Mouse (Mus musculus): ENCODE data around the gene Vat1. TPM values are rescaled to one million over a fixed set of nuclear protein-coding genes. Genes with fewer than 3 reads are reported as not detected.
A peak's percentile ranks its signal among the peaks of the same experiment; 100 is the strongest.

Gene Vat1
- polyA plus RNA-seq, 1 experiment from 2014 or later: 34.2 TPM

- Histone ChIP-seq H3K9ac (peak overlapping the region; percentile 76), H3K4me2 (peak overlapping the region; percentile 77), H3K27ac (peak overlapping the region; percentile 75), H3K36me3 (peaks cover 21% of the 10 kb centered on the region), H3K9me3 (no peaks in the 10 kb centered on the region), H3K27me3 (peaks cover 2% of the 10 kb centered on the region; the same call in 1 of the 2 replicates), H3K4me3 (peak overlapping the region; percentile 66), H3K4me1 (peaks cover 44% of the 10 kb centered on the region)
- under 1% methylated on average over 51 of the region's 51 CpGs for WGBS
- ATAC-seq (ENCODE audit: insufficient number of reproducible peaks, insufficient read depth, low FRiP score, low TSS enrichment, low read depth): peak; percentile 41; the same call in 1 of the 2 replicates
These were observed 745 bp downstream of the Vat1 start for GRCm38 (mm10) chr11:101465101-101465868.

DNA sequence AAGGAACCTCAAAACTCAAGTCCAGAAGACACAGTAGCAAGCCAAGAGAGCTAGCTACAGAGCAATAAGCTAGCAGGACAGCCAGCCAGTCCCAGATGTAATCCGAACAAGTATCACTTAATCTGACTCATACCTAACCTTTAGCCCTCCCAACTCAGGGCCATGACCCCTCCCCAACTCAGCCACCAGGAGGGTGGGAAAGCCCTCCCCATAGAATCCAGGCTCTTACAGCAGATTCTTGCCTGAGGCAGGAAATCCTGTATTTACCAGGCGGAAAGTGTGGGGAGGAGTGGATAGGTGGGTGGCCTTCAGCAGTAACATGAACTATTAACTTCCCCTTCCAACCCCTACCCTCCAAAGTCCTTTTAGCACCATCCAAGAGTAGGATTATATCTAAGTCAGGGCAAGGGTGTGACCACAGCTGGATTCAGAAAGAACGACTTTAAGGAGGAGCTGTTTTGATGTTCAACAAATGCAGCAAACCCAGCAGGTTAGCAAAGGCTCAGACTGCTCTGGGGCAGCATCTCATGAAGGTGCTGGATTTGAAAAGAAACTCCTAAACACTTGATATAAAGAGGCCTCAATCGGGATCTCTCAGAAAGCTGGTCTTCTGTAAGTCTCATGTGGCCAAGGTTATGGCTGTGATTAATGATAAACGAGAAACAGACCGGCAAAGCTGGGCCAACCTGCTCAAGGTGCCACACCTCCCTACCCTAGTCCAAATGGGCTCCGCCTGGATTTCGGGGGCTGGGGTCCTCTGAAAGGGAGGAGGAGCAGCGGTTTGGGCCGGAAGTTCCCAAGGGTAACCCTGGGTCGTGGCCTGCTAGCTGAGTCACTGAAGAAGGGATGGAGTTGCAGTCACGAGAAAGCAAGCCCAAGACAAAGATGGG lies 1.6 kb downstream of the Vat1 start, which contains the start of gene Rnd2:
Gene Rnd2, plus strand, starts transcription at position 789 of the 890 bp plus-strand sequence.
- peak within 1 kb of the TSS; percentile 77 for H3K4me2 ChIP-seq
- H3K9me3 ChIP-seq: no peaks in the 10 kb centered on the region
- ATAC-seq (ENCODE audit: insufficient number of reproducible peaks, insufficient read depth, low FRiP score, low TSS enrichment, low read depth): peak; percentile 10; the same call in 1 of the 2 replicates
- peak within 1 kb of the TSS; percentile 75 for H3K27ac ChIP-seq
- peak within 1 kb of the TSS; percentile 76 for H3K9ac ChIP-seq
- peaks cover 44% of the 10 kb centered on the region for H3K4me1 ChIP-seq
- peaks cover 30% of the 10 kb centered on the region for H3K36me3 ChIP-seq
- peaks cover 2% of the 10 kb centered on the region; the same call in 1 of the 2 replicates for H3K27me3 ChIP-seq
- WGBS: 6% methylated on average over 12 of the region's 12 CpGs
- H3K4me3 ChIP-seq: peak within 1 kb of the TSS; percentile 66

- H3K4me1 ChIP-seq: peaks cover 37% of the 10 kb centered on the region
- WGBS: 31% methylated on average over 13 of the region's 13 CpGs
- H3K9ac ChIP-seq: no peak overlapping the region
- H3K9me3 ChIP-seq: no peaks in the 10 kb centered on the region
- H3K4me3 ChIP-seq: no peak overlapping the region
- ATAC-seq (ENCODE audit: insufficient number of reproducible peaks, insufficient read depth, low FRiP score, low TSS enrichment, low read depth): no peak
- H3K27ac ChIP-seq: no peak overlapping the region
- no peak overlapping the region; the same call in 1 of the 2 replicates for H3K4me2 ChIP-seq
- H3K36me3 ChIP-seq: peaks cover 46% of the 10 kb centered on the region
- peaks cover 2% of the 10 kb centered on the region; the same call in 1 of the 2 replicates for H3K27me3 ChIP-seq
These were observed 3.2 kb downstream of the Vat1 start for GRCm38 (mm10) chr11:101462583-101463440.

DNA sequence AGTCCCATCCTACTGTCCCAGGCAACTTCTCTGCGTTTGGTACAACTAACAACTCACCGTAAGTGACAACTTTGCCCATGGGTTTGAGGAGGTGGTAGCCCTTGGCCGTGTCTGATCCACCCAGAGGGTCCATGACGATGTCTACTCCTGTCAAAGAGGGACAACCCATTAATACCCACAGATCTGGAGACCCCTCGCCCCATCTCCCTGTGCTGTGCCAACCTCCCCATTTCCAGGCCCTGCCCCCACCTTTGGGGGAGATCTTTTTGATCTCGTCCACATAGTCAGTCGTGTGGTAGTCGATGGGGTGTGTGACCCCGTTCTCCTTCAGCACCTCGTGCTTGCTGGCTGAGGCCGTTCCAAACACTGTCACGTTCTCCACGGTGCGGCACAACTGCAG lies 3.9 kb downstream of the Vat1 start:
- Histone ChIP-seq H3K4me3 (no peak overlapping the region), H3K4me2 (no peak overlapping the region), H3K27ac (no peak overlapping the region), H3K9me3 (no peaks in the 10 kb centered on the region), H3K36me3 (peaks cover 53% of the 10 kb centered on the region), H3K27me3 (peaks cover 2% of the 10 kb centered on the region; the same call in 1 of the 2 replicates), H3K9ac (0 out of 2 replicates have a peak overlapping the region, but pooled peaks have one; percentile 2), H3K4me1 (peaks cover 30% of the 10 kb centered on the region)
- WGBS: 84% methylated on average over 14 of the region's 14 CpGs
- ATAC-seq (ENCODE audit: insufficient number of reproducible peaks, insufficient read depth, low FRiP score, low TSS enrichment, low read depth): no peak

- H3K27ac ChIP-seq: no peak overlapping the region
- no peak overlapping the region for H3K4me2 ChIP-seq
- no peak overlapping the region for H3K9ac ChIP-seq
- H3K36me3 ChIP-seq: peaks cover 59% of the 10 kb centered on the region
- ATAC-seq (ENCODE audit: insufficient number of reproducible peaks, insufficient read depth, low FRiP score, low TSS enrichment, low read depth): no peak
- WGBS: 86% methylated on average over 15 of the region's 15 CpGs
- no peaks in the 10 kb centered on the region for H3K27me3 ChIP-seq
- H3K9me3 ChIP-seq: no peaks in the 10 kb centered on the region
- no peak overlapping the region for H3K4me3 ChIP-seq
- peaks cover 28% of the 10 kb centered on the region for H3K4me1 ChIP-seq
These were observed 5.7 kb downstream of the Vat1 start for GRCm38 (mm10) chr11:101460321-101460720.

DNA sequence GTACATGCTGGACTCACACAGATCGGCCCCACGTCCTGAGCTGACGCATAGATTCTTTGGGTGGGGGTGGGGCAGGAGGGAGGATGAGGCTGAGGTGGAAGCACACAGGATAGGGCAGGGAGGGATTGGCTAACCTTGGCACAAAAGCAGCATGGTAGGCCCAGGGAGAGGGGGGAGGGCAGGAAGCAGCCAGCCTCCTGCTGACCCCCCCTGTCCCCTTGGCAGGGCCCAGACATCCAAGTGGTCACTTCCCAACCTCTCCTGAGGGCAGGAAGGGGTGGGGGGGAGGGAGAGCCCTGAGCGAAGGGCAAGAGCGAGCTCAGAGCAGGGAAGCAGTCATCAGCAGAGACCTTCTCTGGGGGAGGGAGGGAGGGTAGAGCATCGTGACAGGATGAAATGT lies 6.3 kb downstream of the Vat1 start:
- ATAC-seq (ENCODE audit: insufficient number of reproducible peaks, insufficient read depth, low FRiP score, low TSS enrichment, low read depth): no peak
- Histone ChIP-seq H3K9ac (no peak overlapping the region), H3K27ac (no peak overlapping the region), H3K9me3 (no peaks in the 10 kb centered on the region), H3K4me3 (no peak overlapping the region), H3K4me1 (peaks cover 27% of the 10 kb centered on the region), H3K36me3 (peaks cover 59% of the 10 kb centered on the region), H3K27me3 (no peaks in the 10 kb centered on the region), H3K4me2 (no peak overlapping the region)
- 27% methylated on average over 6 of the region's 6 CpGs for WGBS

GRCm38 (mm10) chr11:101458217-101458616 lies 7.8 kb downstream of the Vat1 start:
- Histone ChIP-seq H3K9me3 (no peaks in the 10 kb centered on the region), H3K27ac (no peak overlapping the region), H3K4me1 (peaks cover 20% of the 10 kb centered on the region), H3K27me3 (no peaks in the 10 kb centered on the region), H3K36me3 (peaks cover 59% of the 10 kb centered on the region), H3K4me3 (no peak overlapping the region), H3K9ac (no peak overlapping the region), H3K4me2 (no peak overlapping the region)
- 84% methylated on average over 12 of the region's 12 CpGs for WGBS
- no peak for ATAC-seq (ENCODE audit: insufficient number of reproducible peaks, insufficient read depth, low FRiP score, low TSS enrichment, low read depth)

DNA sequence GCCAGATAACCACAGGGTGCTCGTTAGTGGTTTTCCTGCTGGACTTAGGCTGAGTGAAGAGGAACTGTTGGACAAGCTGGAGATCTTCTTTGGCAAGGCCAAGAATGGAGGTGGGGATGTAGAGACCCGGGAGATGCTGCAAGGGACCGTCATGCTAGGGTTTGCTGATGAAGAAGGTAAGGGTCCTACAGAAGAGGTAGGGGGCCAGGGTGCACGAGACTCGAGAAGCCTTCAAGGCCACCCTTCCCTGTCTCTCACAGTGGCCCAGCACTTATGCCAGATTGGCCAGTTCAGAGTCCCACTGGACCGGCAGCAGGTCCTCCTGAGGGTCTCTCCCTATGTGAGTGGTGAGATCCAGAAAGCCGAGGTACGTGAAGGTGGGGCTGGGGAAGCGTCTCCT lies 8.4 kb downstream of the Vat1 start:
- H3K27me3 ChIP-seq: no peaks in the 10 kb centered on the region
- WGBS: 88% methylated on average over 9 of the region's 9 CpGs
- H3K9me3 ChIP-seq: no peaks in the 10 kb centered on the region
- peaks cover 14% of the 10 kb centered on the region for H3K4me1 ChIP-seq
- no peak overlapping the region for H3K4me2 ChIP-seq
- H3K36me3 ChIP-seq: peaks cover 59% of the 10 kb centered on the region
- H3K9ac ChIP-seq: no peak overlapping the region
- H3K27ac ChIP-seq: no peak overlapping the region
- no peak overlapping the region for H3K4me3 ChIP-seq
- ATAC-seq (ENCODE audit: insufficient number of reproducible peaks, insufficient read depth, low FRiP score, low TSS enrichment, low read depth): no peak

DNA sequence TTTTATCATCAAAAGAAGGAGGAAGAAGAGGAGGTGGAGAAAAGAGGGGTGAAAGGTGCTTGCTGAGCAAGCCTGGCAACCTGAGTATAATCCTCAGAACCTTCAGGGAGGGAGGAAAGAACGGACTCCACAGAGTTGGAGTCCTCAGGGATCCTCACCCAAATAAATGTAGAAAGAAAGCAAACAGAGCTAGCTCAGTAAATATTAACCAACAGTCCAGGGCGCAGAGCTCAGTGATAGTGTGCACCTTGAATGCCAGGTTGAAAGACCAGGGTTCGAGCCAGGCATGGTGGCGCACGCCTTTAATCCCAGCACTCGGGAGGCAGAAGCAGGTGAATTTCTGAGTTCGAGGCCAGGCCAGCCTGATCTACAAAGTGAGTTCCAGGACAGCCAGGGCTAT lies 10.4 kb downstream of the Vat1 start:
- WGBS: 89% methylated on average over 7 of the region's 7 CpGs
- no peak for ATAC-seq (ENCODE audit: insufficient number of reproducible peaks, insufficient read depth, low FRiP score, low TSS enrichment, low read depth)
- Histone ChIP-seq H3K27ac (no peak overlapping the region), H3K4me1 (peaks cover 9% of the 10 kb centered on the region), H3K4me3 (no peak overlapping the region), H3K9ac (no peak overlapping the region), H3K4me2 (no peak overlapping the region), H3K36me3 (peaks cover 41% of the 10 kb centered on the region), H3K9me3 (no peaks in the 10 kb centered on the region), H3K27me3 (no peaks in the 10 kb centered on the region)

DNA sequence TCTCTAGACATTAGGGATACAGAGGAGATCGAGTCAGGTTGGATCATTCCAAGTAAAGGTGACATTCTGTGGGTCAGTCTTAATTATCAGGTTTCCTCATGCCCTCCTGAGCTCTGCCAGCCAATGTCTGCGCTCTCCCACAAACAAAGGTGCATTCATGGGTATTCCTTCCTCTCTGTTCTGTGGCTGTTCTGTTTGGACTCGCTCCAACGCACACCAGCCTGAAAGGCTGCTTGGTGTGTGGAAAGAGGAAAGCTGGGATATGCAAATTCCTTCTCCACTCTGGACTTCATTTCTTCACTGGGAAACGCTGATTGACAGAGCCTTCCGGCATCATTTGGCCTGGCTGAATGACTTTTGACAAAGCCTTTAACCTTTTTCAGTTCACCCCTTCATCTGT lies 11.3 kb downstream of the Vat1 start:
- Histone ChIP-seq H3K9ac (no peak overlapping the region), H3K27me3 (no peaks in the 10 kb centered on the region), H3K4me3 (no peak overlapping the region), H3K4me2 (no peak overlapping the region), H3K36me3 (peaks cover 32% of the 10 kb centered on the region), H3K4me1 (peaks cover 9% of the 10 kb centered on the region), H3K27ac (0 out of 2 replicates have a peak overlapping the region, but pooled peaks have one; percentile 5), H3K9me3 (no peaks in the 10 kb centered on the region)
- ATAC-seq (ENCODE audit: insufficient number of reproducible peaks, insufficient read depth, low FRiP score, low TSS enrichment, low read depth): no peak
- 21% methylated on average over 6 of the region's 6 CpGs for WGBS
